Mouse (Mus musculus) CH12F3 (cell line): ENCODE measurements around the gene Otop2.

Experiments used
- in situ Hi-C: fragments of 300-500 bp; cut with MboI; formaldehyde crosslinking; loops from 2 replicates; pipeline ENCODE4 v1.14.3; 2020; ENCODE audit warnings: low sequenced_read_pairs

The Otop2 gene

DNA sequence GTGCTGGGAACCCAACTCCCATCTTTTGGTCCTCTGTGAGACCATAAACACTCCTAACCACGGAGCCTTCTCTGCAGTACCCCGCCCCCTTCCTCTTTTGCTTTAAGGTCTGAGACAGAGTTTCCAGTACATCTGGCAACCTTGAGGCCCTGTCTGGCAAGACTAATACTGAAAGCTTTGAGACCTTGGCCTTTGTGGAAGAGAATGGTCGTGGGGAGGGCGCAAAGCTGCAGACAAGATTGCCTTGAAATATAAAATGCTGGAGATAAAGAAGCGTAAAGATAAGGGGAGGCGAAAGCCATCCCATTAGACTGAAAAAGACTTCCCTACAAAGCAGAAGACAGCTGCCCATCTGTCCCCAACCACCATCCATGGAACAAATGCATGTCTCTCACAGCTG, 31.5 kb upstream of the Otop2 start:
- in situ Hi-C loops, result loop anchor here (10.0 kb wide), 1 partner anchor 71 kb away; no protein-coding TSS in a partner anchor

DNA sequence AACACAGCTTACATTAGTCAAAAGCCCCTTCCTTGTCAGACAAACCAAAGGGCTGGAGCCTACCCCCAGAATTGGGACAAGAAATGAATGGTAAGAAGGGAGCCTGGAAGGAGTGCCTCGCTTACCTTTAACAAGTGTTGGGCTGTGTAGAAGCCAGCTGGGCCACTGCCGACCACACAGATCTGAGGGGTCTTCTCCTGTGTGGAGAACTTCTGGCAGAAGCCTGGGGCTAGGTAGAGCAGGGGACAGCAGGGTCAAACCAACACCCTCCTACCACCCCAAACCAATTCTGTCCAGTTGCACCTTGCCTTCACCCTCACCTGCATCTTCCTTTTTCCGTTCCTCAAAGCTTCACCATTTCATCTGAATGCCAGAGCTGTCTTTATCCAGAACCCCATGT, 31.0 kb upstream of the Otop2 start:
- in situ Hi-C loops, result loop anchor here (10.0 kb wide), 1 partner anchor 71 kb away; no protein-coding TSS in a partner anchor

DNA sequence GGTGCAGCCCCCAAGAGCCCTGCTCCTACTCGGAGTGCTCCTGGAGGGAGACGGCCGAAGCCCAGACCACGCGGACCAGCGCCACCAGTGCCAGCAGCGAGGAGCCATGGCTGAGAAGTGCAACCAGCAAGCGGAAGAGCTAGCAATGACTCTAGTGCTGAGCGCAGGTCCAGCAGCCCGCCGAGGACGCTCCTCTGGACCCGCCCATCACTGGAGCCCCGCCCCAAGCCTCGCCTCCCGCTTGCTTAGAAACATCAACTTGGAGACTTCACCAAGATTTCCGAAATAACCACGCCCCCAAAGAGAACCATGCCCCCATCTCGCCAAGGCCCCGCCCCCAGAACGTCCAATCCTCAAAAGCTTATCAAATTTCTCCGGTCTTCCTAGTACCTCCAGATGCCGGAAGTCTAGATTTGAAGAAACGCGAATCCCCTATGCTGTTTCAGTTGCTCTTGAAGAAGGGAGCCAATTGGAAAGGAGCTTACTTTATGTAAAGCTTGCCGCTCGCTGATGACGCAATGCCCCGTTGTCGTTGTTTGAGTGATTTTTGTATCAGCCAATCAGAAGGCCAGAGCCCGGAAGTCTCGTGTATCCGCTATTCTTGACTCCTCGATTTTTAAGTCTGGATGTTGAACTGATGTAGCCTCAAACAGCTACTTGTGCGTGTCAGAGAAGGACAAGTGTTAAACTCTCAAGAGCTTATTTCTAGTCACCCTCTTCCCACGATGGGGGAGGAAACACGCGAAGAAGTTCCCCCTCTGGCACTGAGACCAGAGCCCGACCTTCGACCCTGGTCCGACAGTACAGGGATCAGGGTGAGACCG, 30.0 kb upstream of the Otop2 start, which contains the start of gene Fdxr:
Fdxr (minus strand) TSS at position 271 of the 824 bp plus-strand sequence.
- in situ Hi-C loops, result loop anchor here (10.0 kb wide), 1 partner anchor 72 kb away; no protein-coding TSS in a partner anchor

DNA sequence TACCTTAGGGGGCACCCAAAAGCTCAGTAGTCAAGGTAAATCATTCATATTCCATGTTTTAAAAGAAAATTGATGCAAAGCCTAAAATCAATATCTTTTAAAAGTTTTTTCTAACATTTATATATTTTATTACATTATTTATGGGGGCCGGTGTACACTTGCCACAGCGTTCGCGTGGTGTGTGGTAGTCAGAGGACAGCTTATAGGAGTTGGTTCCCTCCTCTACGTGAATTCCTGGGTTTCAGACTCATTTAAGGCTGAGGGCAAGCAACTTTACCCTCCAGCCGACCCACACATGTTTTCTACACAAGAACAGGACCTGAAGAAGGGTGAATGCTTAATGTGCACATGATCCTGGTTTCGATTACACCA, 29.4 kb upstream of the Otop2 start:
- in situ Hi-C loops, result loop anchor here (10.0 kb wide), 1 partner anchor 73 kb away; no protein-coding TSS in a partner anchor

DNA sequence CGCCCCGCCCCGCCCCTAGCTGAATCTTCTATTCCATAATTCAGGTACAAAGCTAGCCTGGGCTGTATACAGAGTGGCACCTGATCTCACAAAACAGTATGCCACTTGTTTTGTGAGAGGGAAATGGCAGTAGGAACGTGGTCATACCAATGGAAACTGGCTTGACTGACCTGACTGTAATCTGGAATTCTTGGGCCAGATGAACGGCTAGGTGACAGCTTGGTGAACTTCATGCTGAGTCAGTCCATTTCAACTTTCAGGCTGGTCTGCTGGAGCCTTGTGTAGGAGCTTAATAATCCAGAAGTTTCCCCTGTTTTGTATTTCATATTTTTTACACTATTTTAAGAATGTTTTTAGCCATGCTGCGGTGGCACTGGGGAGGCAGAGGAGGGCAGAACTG, 28.8 kb upstream of the Otop2 start:
- in situ Hi-C loops, result loop anchor here (10.0 kb wide), 1 partner anchor 73 kb away; no protein-coding TSS in a partner anchor

DNA sequence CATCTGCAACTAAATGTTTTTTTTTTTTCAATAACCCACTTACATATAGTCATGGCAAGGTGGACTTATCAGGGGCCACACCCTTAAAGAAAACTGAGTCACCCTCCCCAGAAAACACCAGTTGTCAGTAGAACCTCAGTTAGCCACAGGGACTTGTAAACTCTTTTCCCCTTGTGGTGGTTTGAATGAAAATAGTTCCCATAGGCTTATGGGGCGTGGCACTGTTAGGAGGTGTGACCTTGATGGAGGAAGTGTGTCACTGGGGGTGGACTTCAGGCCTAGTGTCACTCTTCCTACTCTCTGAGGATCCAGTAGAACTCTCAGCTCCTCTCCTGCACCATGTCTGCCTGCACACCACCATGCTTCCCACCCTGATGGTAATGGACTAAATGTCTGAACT, 27.2 kb upstream of the Otop2 start:
- in situ Hi-C loops, result loop anchor here (10.0 kb wide), 1 partner anchor 75 kb away; no protein-coding TSS in a partner anchor

DNA sequence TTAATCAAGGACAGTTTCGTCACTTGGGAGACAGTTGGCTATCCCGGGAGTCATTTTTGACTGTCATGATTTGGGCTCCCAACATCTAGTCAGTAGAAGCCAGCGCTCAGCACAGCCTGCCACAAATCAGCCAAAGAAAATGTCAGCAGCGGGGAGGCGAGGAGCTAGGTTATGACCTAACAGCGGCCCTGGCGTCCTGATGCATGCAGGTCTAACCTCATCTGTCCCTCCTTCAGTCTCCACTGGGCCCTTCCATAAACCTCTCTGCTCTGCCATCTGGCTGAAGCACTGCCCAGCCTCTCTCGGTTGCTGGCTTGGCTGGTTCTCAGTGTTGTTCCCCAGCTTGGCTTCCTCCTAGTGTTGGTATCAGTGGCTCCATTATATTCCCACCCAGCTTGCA, 24.7 kb upstream of the Otop2 start:
- in situ Hi-C loops, result no loop called here

DNA sequence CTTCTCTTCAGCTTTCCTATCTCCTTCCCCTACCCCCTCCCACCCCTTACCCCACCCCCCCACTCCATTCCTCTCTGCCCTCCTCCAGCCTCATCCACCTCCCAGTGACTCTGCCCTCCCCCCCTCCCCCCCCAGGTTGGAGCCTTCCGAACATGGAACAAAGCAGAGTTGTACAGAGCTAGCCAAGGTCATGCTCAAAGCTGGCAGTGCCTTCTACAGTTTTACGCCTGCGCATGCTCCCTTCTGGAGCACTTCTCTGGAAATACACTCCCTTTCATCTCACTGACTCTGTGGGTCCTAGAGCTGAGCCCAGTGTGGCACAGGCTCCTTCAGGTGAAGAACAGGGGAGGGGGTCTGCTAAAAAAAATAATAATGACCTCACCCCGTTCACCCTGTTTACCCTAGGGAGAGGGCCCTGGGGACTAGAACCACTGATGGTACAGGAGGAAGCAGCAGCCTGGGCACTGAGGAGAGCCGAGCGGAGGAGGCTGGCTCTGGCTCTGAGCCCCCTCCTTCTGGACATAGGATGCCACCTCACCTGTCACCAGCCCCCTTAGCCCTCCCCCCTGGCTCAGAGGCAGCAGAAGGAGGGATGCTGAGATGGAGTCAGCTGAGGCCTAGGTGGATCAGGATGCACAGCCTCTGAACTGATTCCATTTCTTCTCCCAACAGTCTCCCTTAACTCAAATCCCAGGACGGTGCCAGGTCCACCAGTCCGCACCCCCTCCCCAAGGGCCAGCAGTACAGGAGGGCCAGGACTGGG, 24.1 kb upstream of the Otop2 start:
- in situ Hi-C loops, result no loop called here

DNA sequence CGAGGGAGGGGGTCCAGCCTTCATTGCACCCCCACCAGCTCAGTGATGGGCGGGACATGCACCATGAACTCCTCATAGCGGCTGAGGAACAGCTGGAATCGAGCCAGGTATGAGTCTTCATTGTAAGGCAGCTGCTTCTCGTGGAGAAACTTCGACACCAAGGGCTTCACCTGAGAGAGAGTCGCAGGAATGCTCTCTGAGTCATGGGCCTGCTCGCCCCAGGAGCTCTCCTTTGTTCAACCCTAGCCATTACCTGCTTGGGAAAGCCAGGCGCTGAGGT, 23.5 kb upstream of the Otop2 start:
- in situ Hi-C loops, result no loop called here

DNA sequence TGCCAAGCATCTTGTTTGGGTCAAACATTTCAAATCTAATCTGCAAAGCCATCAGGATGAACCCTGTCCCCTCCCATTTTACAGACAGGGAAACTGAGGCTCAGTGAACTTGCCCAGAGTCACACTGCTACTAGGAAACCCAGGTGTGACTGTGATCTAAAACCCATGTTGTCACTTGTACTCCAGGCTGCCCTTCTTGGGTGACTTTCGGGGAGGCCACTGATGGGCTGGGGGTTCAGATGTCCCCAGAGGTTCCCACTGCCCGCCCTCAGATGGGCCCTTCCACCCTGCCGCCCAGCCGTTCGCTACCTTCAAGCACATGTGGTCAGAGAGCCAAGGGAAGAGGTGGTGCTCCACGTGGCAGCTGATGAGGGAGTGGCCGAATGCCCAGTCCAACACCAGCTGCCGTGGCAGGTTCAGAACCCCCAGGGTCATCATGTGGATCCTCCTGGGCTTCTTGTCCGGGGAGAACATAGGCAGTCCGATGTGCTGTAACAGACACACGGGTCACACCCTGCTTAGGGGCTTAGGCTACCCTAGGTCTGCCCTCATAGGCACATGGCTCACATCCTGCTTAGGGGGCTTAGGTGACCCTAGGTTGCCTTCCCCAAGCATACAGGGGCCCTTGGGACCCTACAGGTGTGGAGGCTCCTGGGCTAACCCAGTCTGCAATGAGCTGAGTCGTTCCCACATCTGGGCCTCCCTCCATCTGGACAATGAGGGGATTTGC, 22.9 kb upstream of the Otop2 start:
- in situ Hi-C loops, result no loop called here

DNA sequence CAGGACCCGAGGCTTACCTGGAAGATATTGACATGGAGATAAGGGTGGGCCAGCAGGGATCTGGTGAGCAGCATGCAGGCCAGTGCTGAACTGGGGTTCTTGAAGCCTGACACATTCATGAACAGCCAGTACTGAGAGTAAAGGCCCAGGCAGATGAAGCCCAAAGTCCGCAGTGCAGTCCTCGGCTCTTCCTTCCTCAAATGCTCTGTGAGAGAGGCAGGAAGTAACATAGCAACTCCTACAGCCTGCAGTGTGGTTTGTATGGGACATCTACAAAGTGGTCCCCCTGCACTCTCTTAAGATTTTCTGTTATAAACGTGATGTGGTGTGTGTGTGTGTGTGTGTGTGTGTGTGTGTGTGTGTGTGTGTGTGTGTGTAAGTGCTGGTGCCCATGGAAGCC, 21.7 kb upstream of the Otop2 start:
- in situ Hi-C loops, result no loop called here

DNA sequence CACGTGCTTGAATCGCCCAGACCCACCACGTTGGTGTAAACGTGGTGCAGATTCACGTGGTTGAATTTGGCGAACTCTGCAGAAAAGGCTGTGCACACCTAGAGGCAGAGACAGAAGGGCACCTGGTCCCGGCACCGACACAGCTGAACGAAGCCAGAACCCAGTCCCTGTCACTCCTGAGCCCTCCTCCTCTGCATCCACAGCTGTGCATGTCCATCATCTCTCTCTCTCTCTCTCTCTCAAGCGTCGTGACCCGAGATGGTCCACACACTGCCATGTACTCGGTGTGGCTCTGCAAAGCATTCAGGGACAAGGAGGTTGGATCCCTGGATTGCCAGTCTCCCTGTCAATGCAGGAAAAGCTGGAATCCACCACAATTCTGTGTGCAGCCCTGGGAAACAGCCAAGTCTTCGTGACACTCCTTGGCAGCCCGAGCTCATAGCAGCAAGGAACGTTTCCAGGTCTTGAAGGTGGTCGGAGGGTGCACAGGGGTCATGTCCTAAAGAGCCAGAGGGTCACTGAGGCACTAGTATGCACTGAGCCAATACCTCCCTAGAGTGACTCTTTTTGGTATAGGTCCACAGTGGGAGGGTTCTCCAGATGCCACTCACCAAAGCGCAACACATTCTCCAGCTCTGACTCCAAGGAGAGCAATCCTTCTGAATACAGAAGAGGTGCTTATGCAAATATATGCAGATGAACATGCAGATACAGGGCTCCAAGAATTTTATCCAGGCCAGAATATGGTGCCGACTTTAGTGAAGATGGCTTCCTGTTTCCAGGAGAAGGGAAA, 20.6 kb upstream of the Otop2 start:
- in situ Hi-C loops, result no loop called here

DNA sequence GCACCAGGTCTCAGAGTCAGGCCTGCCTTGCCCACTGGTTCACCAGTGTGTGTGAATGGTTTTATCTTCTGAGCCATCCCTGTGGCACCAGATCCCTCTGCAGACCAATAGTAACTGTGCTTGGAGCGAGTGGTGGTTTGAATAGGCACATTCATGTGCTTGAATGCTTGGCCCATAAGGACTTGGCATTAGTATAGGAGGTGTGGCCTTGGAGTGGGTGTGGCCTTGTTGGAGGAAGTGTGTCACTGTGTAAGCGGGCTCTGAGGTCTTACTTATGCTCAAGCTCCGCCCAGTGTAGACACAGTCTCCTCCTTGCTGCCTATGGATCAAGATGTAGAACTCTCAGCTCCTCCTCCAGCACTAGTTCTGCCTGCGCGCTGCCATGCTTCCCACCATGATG, 19.6 kb upstream of the Otop2 start:
- in situ Hi-C loops, result no loop called here

DNA sequence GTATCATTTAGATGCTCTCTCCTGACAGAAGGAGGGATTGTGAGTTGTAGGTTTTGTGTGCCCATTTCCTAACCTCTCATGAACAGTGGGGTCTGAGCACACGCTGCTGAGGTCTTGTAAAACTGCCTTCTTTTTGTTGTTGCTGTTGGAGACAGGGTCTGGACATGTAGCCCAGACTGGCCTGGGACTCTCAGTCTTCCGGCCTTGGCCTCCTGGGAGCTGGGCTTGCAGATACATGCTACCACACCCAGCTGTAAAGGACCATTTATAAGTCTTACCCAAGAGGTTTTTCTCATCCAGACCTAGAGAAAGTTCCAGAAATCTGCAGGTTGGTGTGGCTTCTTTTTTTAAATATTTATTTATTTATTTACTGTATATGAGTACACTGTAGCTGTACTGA, 18.7 kb upstream of the Otop2 start:
- in situ Hi-C loops, result no loop called here

DNA sequence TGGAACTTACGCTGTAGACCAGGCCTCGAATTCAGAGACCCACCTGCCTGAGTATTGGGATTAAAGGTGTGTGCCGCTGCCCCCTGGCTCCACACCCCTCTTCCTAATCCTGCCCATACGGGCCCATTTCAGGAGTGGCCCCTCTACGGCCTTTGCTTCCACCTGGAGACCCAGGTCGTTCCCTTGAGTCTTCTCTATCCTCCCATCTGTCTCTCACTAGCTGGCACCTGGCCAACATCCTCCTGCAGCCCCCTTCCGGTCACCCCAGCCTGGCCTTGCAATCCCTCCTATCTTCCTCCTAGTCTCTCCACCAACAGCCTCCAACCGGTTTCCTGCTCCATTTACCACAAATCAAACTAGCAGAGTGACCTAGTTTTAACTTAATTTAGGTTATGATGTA, 17.1 kb upstream of the Otop2 start:
- in situ Hi-C loops, result no loop called here

DNA sequence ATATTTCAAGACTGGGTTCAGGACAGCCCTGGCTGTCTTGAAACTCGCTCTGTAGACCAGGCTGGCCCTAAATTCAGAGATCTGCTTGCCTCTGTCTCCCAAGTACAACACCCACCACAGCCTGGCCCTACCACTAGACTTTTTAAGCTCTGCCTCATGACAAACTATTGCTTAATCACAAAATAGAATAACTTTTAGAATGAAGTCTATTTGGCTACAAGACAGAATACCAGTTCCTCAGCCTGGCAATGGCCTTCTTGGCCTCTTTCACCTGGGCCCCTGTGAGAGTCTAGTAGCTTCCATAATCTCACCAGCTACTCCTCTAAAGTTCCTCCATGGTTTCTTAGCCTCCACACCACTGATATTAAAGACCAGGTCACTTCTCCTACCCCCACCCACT, 16.6 kb upstream of the Otop2 start:
- in situ Hi-C loops, result no loop called here

DNA sequence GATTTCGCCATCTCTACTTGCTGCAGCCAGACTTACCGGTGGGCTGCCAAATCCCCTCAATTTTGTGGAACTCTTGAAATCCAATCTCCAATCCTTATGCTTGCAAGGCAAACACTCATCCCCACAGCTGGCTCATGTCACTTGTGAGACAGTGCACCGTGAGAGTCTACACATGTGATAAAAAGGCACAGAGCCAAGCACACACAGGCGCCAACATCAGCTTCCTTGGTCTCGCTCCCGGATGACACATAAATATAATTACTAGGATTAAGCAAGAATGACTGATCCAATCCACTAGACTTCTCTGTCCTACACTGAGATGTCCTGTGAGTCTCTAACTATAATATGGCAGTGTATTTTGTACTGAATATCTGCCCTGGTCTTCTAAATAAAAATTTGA, 16.0 kb upstream of the Otop2 start:
- in situ Hi-C loops, result no loop called here

DNA sequence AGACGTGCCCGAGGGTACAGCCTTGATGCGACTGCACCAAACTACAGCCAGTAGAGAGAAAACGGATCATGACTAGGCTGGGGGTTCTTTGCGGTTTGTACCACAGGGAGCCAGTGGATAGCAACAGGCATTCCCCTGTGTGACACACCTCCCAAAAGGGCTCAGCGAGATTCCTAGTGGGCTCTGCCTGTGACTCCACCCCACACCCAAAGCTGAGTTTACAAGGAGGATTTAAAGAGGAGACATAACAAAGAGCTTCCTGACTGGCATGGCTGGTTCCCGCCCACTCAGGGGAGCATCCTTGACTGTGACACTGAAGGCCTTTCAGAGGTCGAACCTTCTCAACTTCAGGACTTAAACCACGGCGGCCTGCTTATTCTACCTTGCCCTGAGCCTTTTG, 15.5 kb upstream of the Otop2 start:
- in situ Hi-C loops, result no loop called here

DNA sequence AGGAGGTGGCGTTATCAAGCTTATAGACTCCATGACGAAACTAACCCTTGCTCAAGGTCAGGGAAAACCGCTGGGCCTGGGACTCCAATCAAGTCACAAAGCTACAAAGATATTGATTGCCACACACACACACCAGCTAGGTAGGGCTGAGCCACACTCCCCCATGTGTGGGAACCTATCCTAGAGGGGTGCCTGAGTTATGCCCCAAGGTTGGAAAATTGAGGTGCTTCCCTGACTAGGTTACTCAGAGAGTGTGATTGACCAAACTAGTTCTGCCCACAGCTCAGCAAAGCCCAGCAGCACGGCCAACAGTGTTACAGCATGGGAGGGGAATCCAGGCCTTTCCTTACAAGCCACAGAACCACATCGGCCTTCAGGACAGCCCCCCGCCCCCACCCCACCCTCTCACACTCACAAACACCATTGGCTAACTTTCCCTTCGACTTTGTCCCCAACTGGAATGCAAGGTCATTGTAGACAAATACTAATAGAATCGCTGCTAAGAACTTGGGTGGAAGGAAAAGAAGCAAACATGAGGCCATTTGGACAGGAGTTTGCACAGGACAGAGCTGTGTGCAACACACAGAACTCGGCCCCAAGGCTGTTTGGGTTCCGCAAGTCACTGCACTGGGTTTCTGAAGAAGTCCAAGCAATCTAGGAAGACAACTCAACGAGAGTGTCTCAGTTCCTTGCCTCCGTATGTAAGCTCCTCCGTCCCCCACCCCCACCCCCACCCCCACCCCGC, 14.2 kb upstream of the Otop2 start:
- in situ Hi-C loops, result no loop called here

DNA sequence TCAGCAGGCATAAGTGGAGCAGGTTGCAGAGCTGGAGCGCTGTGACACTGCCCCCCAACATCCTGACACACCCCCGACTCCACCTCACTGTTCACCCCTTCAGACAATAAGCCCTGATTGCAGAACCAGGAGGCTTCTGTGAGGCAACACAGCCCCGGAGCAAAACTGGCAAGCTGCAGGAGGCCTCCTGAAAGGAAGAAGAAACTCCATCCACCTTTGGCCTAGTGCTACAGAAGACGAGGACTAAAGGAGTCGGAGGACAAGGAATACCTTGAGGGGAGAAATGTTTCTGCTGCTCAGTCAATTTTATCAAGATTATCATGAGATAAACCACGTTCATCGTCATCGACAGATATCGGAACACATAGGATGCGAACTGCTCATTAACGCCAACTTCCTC, 11.0 kb upstream of the Otop2 start:
- in situ Hi-C loops, result no loop called here
